Mouse (Mus musculus) thymus, adult 18-20 months (tissue): ENCODE results near the gene Uhrf1.
A peak's percentile ranks its signal among the peaks of the same experiment; 100 is the strongest.
"Not testable (repeated sequence)": the region's sequence is repeated elsewhere in the genome, so short reads cannot be mapped to it uniquely, and the experiment has no call there.

ENCODE experiments used
- DNase-seq, 2 experiments: peaks; one replicate each; pipeline ENCODE4 v3.0.0; 2022; ENCODE audit warnings: mixed read lengths in 2 of 2

Gene Uhrf1

GRCm38 (mm10) chr17:56303160-56303846 lies at the start of gene Uhrf1:
Gene Uhrf1, plus strand, starts transcription at chr17:56303321.
- DNase-seq = peak; percentile 66 to 79

GRCm38 (mm10) chr17:56254695-56255094 lies 48.4 kb upstream of the Uhrf1 start:
- DNase-seq = no peak

- DNase-seq = peak in 1 of 2 experiments; percentile 55
Measured at GRCm38 (mm10) chr17:56255429-56255828, 47.7 kb upstream of the Uhrf1 start.

- peak; percentile 95 to 97 for DNase-seq
Measured at GRCm38 (mm10) chr17:56255863-56256238, 47.3 kb upstream of the Uhrf1 start.

- peak; percentile 89 to 95 for DNase-seq
Measured at GRCm38 (mm10) chr17:56256239-56256881, 46.8 kb upstream of the Uhrf1 start, which contains the start of gene Fem1a. Gene Fem1a, plus strand, starts transcription at chr17:56256810.

- DNase-seq = peak in 1 of 2 experiments; percentile 36
Measured at GRCm38 (mm10) chr17:56257181-56257894, 45.8 kb upstream of the Uhrf1 start.

GRCm38 (mm10) chr17:56258269-56258668 lies 44.9 kb upstream of the Uhrf1 start:
- not testable (repeated sequence) for DNase-seq

GRCm38 (mm10) chr17:56258812-56259211 lies 44.3 kb upstream of the Uhrf1 start:
- not testable (repeated sequence) for DNase-seq

- no peak for DNase-seq
Measured at GRCm38 (mm10) chr17:56259301-56260037, 43.7 kb upstream of the Uhrf1 start.

GRCm38 (mm10) chr17:56261166-56261565 lies 42.0 kb upstream of the Uhrf1 start:
- no peak for DNase-seq

- no peak for DNase-seq
Measured at GRCm38 (mm10) chr17:56262645-56263094, 40.5 kb upstream of the Uhrf1 start.

- DNase-seq = peak; percentile 51 to 66
Measured at GRCm38 (mm10) chr17:56264020-56264419, 39.1 kb upstream of the Uhrf1 start.

GRCm38 (mm10) chr17:56265011-56265410 lies 38.1 kb upstream of the Uhrf1 start:
- DNase-seq = no peak

- no peak for DNase-seq
Measured at GRCm38 (mm10) chr17:56265869-56266268, 37.3 kb upstream of the Uhrf1 start.

- no peak for DNase-seq
Measured at GRCm38 (mm10) chr17:56266271-56266670, 36.9 kb upstream of the Uhrf1 start.

GRCm38 (mm10) chr17:56269153-56269630 lies 33.9 kb upstream of the Uhrf1 start:
- DNase-seq = peak in 1 of 2 experiments; percentile 68

- no peak for DNase-seq
Measured at GRCm38 (mm10) chr17:56269741-56270140, 33.4 kb upstream of the Uhrf1 start.

GRCm38 (mm10) chr17:56271609-56272253 lies 31.4 kb upstream of the Uhrf1 start:
- no peak for DNase-seq

GRCm38 (mm10) chr17:56272644-56273043 lies 30.5 kb upstream of the Uhrf1 start:
- DNase-seq = no peak

GRCm38 (mm10) chr17:56273482-56273881 lies 29.6 kb upstream of the Uhrf1 start:
- DNase-seq = no peak

- DNase-seq = no peak
Measured at GRCm38 (mm10) chr17:56273986-56274385, 29.1 kb upstream of the Uhrf1 start.

- no peak for DNase-seq
Measured at GRCm38 (mm10) chr17:56275842-56276480, 27.2 kb upstream of the Uhrf1 start.
